Comparison of ENCODE assay signal across 21 mouse cellular contexts in genomic region chr5:103807637-103808312, GRCm38 (mm10).
DNase-seq lines count a peak whose midpoint lies in the region; ATAC-seq and TF ChIP-seq lines count a peak whose summit lies in the region.
"Had no signal": no experiment of that assay in that cellular context is flagged by ENCODE, and none has a peak within 500 bp of the region (broad histone marks: within the 10 kb centered on the region; RNA-seq: fewer than 3 reads in every experiment).

No protein-coding gene starts in this region.

- peaks cover 7% of the 10 kb centered on the region for H3K36me3 ChIP-seq in heart, adult 2 months (ENCODE audit: control insufficient read depth, insufficient read depth, low read length)
- peaks cover 3% of the 10 kb centered on the region; the same call in 1 of the 2 replicates for H3K36me3 ChIP-seq in liver, adult 2 months (ENCODE audit: control insufficient read depth, insufficient read depth, low read length)
- H3K36me3 ChIP-seq in liver, embryonic 12.5 days: peaks cover 38% of the 10 kb centered on the region
- H3K36me3 ChIP-seq in limb, embryonic 12.5 days: no peaks in the 10 kb centered on the region
- H3K36me3 ChIP-seq: embryonic facial prominence, embryonic 15.5 days had no signal

- peak overlapping the region; percentile 21 for H3K27ac ChIP-seq in heart, adult 2 months
- peak overlapping the region; percentile 81 for H3K27ac ChIP-seq in liver, adult 2 months (replicated peaks; ENCODE audit: insufficient read depth, low read depth, low read length)
- H3K27ac ChIP-seq in liver, embryonic 12.5 days: no peak overlapping the region
- H3K27ac ChIP-seq in limb, embryonic 12.5 days: no peak overlapping the region
- no peak overlapping the region for H3K27ac ChIP-seq in left cerebral cortex, adult 2 months
- H3K27ac ChIP-seq: embryonic facial prominence, embryonic 15.5 days; heart, embryonic 13.5 days; hindbrain, postnatal 0 days; kidney, postnatal 0 days had no signal

- TF ChIP-seq CTCF in heart, adult 2 months (IDR thresholded peaks at IDR 0.05): no peak
- TF ChIP-seq CTCF in liver, adult 2 months (IDR thresholded peaks at IDR 0.05; ENCODE audit: low read depth, low read length): no peak
- TF ChIP-seq CTCF in left cerebral cortex, adult 2 months (IDR thresholded peaks at IDR 0.05): no peak

- ATAC-seq in liver, embryonic 12.5 days: no peak
- 0 out of 2 replicates have a peak, but pooled peaks have one; percentile 58 for ATAC-seq in limb, embryonic 12.5 days (ENCODE audit: insufficient number of reproducible peaks, insufficient read depth, low FRiP score, low TSS enrichment, low read depth)
- ATAC-seq: hindbrain, postnatal 0 days had no signal

- no peak overlapping the region for H3K4me2 ChIP-seq in liver, embryonic 12.5 days
- H3K4me2 ChIP-seq in limb, embryonic 12.5 days: no peak overlapping the region
- H3K4me2 ChIP-seq: embryonic facial prominence, embryonic 15.5 days; heart, embryonic 13.5 days; liver, embryonic 11.5 days; lung, embryonic 14.5 days; midbrain, embryonic 11.5 days had no signal

- H3K9ac ChIP-seq in heart, adult 2 months (ENCODE audit: low read depth, low read length): no peak overlapping the region
- peak overlapping the region; percentile 60 for H3K9ac ChIP-seq in liver, adult 2 months (ENCODE audit: low read depth, low read length)
- no peak overlapping the region for H3K9ac ChIP-seq in liver, embryonic 12.5 days
- H3K9ac ChIP-seq in limb, embryonic 12.5 days (replicated peaks): no peak overlapping the region
- H3K9ac ChIP-seq: embryonic facial prominence, embryonic 15.5 days; heart, embryonic 13.5 days; lung, embryonic 14.5 days had no signal

- H3K9me3 ChIP-seq in liver, embryonic 12.5 days (replicated peaks): no peaks in the 10 kb centered on the region
- H3K9me3 ChIP-seq in limb, embryonic 12.5 days: no peaks in the 10 kb centered on the region
- H3K9me3 ChIP-seq: embryonic facial prominence, embryonic 15.5 days; heart, embryonic 13.5 days had no signal

- no peak overlapping the region for H3K4me3 ChIP-seq in heart, adult 2 months
- H3K4me3 ChIP-seq in liver, adult 2 months (ENCODE audit: insufficient read depth, low read depth, low read length): no peak overlapping the region
- no peak overlapping the region for H3K4me3 ChIP-seq in liver, embryonic 12.5 days
- H3K4me3 ChIP-seq in limb, embryonic 12.5 days (replicated peaks): no peak overlapping the region
- no peak overlapping the region for H3K4me3 ChIP-seq in left cerebral cortex, adult 2 months
- H3K4me3 ChIP-seq: embryonic facial prominence, embryonic 15.5 days; heart, embryonic 13.5 days; layer of hippocampus, adult 2 months had no signal

- TF ChIP-seq POLR2A in heart, adult 2 months (IDR thresholded peaks at IDR 0.05; ENCODE audit: insufficient read depth, low read depth, low read length): no peak
- TF ChIP-seq POLR2A in liver, adult 2 months (IDR thresholded peaks at IDR 0.05; ENCODE audit: extremely low read depth, insufficient read depth, low read length): no peak

- peaks cover 19% of the 10 kb centered on the region for H3K4me1 ChIP-seq in heart, adult 2 months (ENCODE audit: control insufficient read depth, insufficient read depth, low read length)
- peaks cover 22% of the 10 kb centered on the region for H3K4me1 ChIP-seq in liver, adult 2 months (ENCODE audit: control insufficient read depth, insufficient read depth, low read length)
- peaks cover 26% of the 10 kb centered on the region for H3K4me1 ChIP-seq in liver, embryonic 12.5 days
- H3K4me1 ChIP-seq in limb, embryonic 12.5 days (replicated peaks): peaks cover 42% of the 10 kb centered on the region
- H3K4me1 ChIP-seq: embryonic facial prominence, embryonic 15.5 days had no signal

- H3K27me3 ChIP-seq in heart, adult 2 months (ENCODE audit: control insufficient read depth, insufficient read depth, low read length): no peaks in the 10 kb centered on the region
- no peaks in the 10 kb centered on the region for H3K27me3 ChIP-seq in liver, adult 2 months (ENCODE audit: control insufficient read depth, insufficient read depth, low read length)
- H3K27me3 ChIP-seq in liver, embryonic 12.5 days (replicated peaks): no peaks in the 10 kb centered on the region
- no peaks in the 10 kb centered on the region; the same call in 1 of the 2 replicates for H3K27me3 ChIP-seq in limb, embryonic 12.5 days
- H3K27me3 ChIP-seq: embryonic facial prominence, embryonic 15.5 days; heart, embryonic 13.5 days had no signal

- H3K79me2 ChIP-seq in heart, adult 2 months (replicated peaks; ENCODE audit: control insufficient read depth, insufficient read depth, low read length): 0 out of 2 replicates have a peak, but pooled peaks cover 2% of the 10 kb centered on the region
- peaks cover 20% of the 10 kb centered on the region; the same call in 1 of the 2 replicates for H3K79me2 ChIP-seq in liver, adult 2 months (ENCODE audit: control insufficient read depth, insufficient read depth, low read length)

- TF ChIP-seq EP300 in heart, adult 2 months (IDR thresholded peaks at IDR 0.05; ENCODE audit: insufficient read depth, low read depth, low read length): 0 out of 2 replicates have a peak, but pooled peaks have one; percentile 21

- intact Hi-C loops in heart, adult 2 months (cut with DNase I): loop anchor here (2.0 kb wide), 1 partner anchor 13 kb away; no protein-coding TSS in a partner anchor
- intact Hi-C loops in heart, postnatal 25 days (cut with DNase I): no loop called here
- intact Hi-C loops in left cerebral cortex, adult 2 months (cut with DNase I): no loop called here

- 46% methylated on average over 7 of the region's 7 CpGs for WGBS in heart, adult 2 months
- 25% methylated on average over 7 of the region's 7 CpGs for WGBS in liver, adult 2 months
- 75% methylated on average over 7 of the region's 7 CpGs for WGBS in liver, embryonic 12.5 days (ENCODE audit: insufficient replicate concordance)
- WGBS in limb, embryonic 12.5 days: 36% methylated on average over 7 of the region's 7 CpGs

- no peak for DNase-seq in heart, adult 2 months
- DNase-seq in heart, postnatal 25 days (ENCODE audit: low spot score): no peak
- DNase-seq in liver, adult 2 months (ENCODE audit: extremely low read depth, low read depth, low spot score): peak; percentile 49
- no peak for DNase-seq in left cerebral cortex, adult 2 months (ENCODE audit: extremely low spot score in 1 of 2, low spot score in 2 of 2)
- DNase-seq in lung, postnatal 10 days: no peak
- DNase-seq: B cell, adult 2 months; cerebellum, adult 2 months; cerebellum, postnatal 36 days; gastrocnemius, postnatal 14 days; layer of hippocampus, postnatal 36 days; lung, postnatal 4 days had no signal

Comparison
In these comparisons a context has a peak if more than half of its experiments do, and no peak if none do; other contexts are left out.
1. H3K27ac ChIP-seq: peak in heart, adult 2 months (single experiment) and liver, adult 2 months (single experiment); none in liver, embryonic 12.5 days (single experiment), limb, embryonic 12.5 days (single experiment) and left cerebral cortex, adult 2 months (single experiment).